8 mouse cellular contexts compared by ENCODE assay signal in the genomic region with DNA sequence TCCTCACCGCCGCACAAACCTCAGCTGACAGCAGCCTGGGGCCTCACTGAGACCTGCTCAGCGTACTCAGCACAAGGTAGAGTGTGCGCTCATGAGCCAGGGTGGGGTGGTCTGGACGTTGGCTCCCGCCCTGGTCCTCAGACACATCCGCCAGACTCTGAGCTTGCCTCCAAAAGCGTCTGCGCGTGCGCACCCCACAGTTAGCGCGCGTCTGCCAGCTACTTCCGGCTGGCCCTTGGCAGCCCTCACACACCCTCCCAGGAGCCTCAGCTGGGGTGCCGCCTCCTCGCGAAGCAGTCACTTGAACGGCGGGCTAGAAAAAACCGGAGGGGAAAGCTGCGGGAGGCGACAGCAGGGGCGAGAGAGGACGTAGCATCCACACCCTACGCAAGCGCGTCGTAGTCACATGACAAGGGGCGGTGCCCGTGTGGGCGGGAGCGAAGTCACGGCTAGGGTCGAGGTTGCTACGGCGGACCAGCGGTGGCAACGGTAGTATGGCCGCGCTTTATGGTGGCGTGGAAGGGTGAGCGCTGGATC. TPM values are rescaled to one million over a fixed set of nuclear protein-coding genes. Genes with fewer than 3 reads are reported as not detected.
DNase-seq lines count a peak whose midpoint lies in the region; ATAC-seq lines count a peak whose summit lies in the region.

Nagk (plus strand) TSS at position 223 of the 537 bp plus-strand sequence.

- peak within 1 kb of the TSS; percentile 97 for H3K27ac ChIP-seq in heart, embryonic 13.5 days (replicated peaks)
- peak within 1 kb of the TSS; percentile 96 for H3K27ac ChIP-seq in liver, embryonic 12.5 days
- peak within 1 kb of the TSS; percentile 97 for H3K27ac ChIP-seq in stomach, embryonic 15.5 days

- H3K27me3 ChIP-seq in heart, embryonic 13.5 days (replicated peaks): no peaks in the 10 kb centered on the region
- H3K27me3 ChIP-seq in liver, embryonic 12.5 days (replicated peaks): 0 out of 2 replicates have a peak, but pooled peaks cover 14% of the 10 kb centered on the region
- no peaks in the 10 kb centered on the region for H3K27me3 ChIP-seq in stomach, embryonic 15.5 days (replicated peaks)

- DNase-seq in CD4-positive helper T cell, adult 2 months (ENCODE audit: low read depth, low spot score): peak; percentile 98
- peak; percentile 87 for DNase-seq in brain, embryonic 18.5 days (ENCODE audit: low read depth, low spot score)
- DNase-seq in kidney, postnatal 10 days: peak; percentile 96
- DNase-seq in natural killer cell, adult 2 months (ENCODE audit: low spot score in 2 of 2): peak; percentile 98

- peak within 1 kb of the TSS; percentile 93 for H3K9ac ChIP-seq in heart, embryonic 13.5 days
- peak within 1 kb of the TSS; percentile 72 for H3K9ac ChIP-seq in liver, embryonic 12.5 days
- peak within 1 kb of the TSS; percentile 55 for H3K9ac ChIP-seq in stomach, embryonic 15.5 days

- peaks cover 19% of the 10 kb centered on the region for H3K4me1 ChIP-seq in heart, embryonic 13.5 days
- peaks cover 32% of the 10 kb centered on the region for H3K4me1 ChIP-seq in liver, embryonic 12.5 days
- H3K4me1 ChIP-seq in stomach, embryonic 15.5 days: peaks cover 7% of the 10 kb centered on the region; the same call in 1 of the 2 replicates

- peaks cover 24% of the 10 kb centered on the region for H3K36me3 ChIP-seq in heart, embryonic 13.5 days
- no peaks in the 10 kb centered on the region; the same call in 1 of the 2 replicates for H3K36me3 ChIP-seq in liver, embryonic 12.5 days
- H3K36me3 ChIP-seq in stomach, embryonic 15.5 days: 0 out of 2 replicates have a peak, but pooled peaks cover 3% of the 10 kb centered on the region

- no peaks in the 10 kb centered on the region for H3K9me3 ChIP-seq in heart, embryonic 13.5 days
- no peaks in the 10 kb centered on the region for H3K9me3 ChIP-seq in liver, embryonic 12.5 days (replicated peaks)
- H3K9me3 ChIP-seq in stomach, embryonic 15.5 days: no peaks in the 10 kb centered on the region

- peak within 1 kb of the TSS; percentile 85 for H3K4me3 ChIP-seq in heart, embryonic 13.5 days
- peak within 1 kb of the TSS; percentile 71 for H3K4me3 ChIP-seq in liver, embryonic 12.5 days
- peak within 1 kb of the TSS; percentile 69 for H3K4me3 ChIP-seq in stomach, embryonic 15.5 days (replicated peaks)

- peak within 1 kb of the TSS; percentile 94 for H3K4me2 ChIP-seq in heart, embryonic 13.5 days
- H3K4me2 ChIP-seq in liver, embryonic 12.5 days: peak within 1 kb of the TSS; percentile 97
- H3K4me2 ChIP-seq in stomach, embryonic 15.5 days: peak within 1 kb of the TSS; percentile 93

- ATAC-seq in erythroid progenitor cell, adult 5-6 weeks (replicated peaks; ENCODE audit: low FRiP score, poor library complexity, severe bottlenecking): peak; percentile 94
- ATAC-seq in heart, embryonic 13.5 days (ENCODE audit: extremely low read depth, insufficient number of reproducible peaks, low FRiP score, low TSS enrichment): peak; percentile 96
- ATAC-seq in liver, embryonic 12.5 days: peak; percentile 95
- ATAC-seq in stomach, embryonic 15.5 days (ENCODE audit: insufficient read depth, low FRiP score, low read depth): peak; percentile 92

- WGBS in heart, embryonic 13.5 days: under 1% methylated on average over 43 of the region's 43 CpGs
- WGBS in liver, embryonic 12.5 days (ENCODE audit: insufficient replicate concordance): under 1% methylated on average over 43 of the region's 43 CpGs
- WGBS in stomach, embryonic 15.5 days: under 1% methylated on average over 43 of the region's 43 CpGs

RNA-seq across cellular contexts. Expression of gene Nagk, which starts in this region (rescaled TPM):
- total RNA-seq in erythroid progenitor cell, adult 5-6 weeks (2015; ENCODE audit: low replicate concordance): 4.3 and 5.0 TPM in 2 replicates
- 3.6 and 4.1 TPM in 2 replicates for total RNA-seq in erythroid progenitor cell, adult 5-6 weeks (2017; ENCODE audit: low replicate concordance)
- polyA plus RNA-seq in heart, embryonic 13.5 days (2015; fragmentation: Nextera tagmentation; extraction: Ambion mirVana): 55.4 and 57.6 TPM in 2 replicates
- 13.5 and 15.8 TPM in 2 replicates for polyA plus RNA-seq in liver, embryonic 12.5 days (2016; fragmentation: Nextera tagmentation; extraction: Ambion mirVana)
- polyA plus RNA-seq in stomach, embryonic 15.5 days (2015; fragmentation: Nextera tagmentation; extraction: Ambion mirVana): 64.3 and 69.0 TPM in 2 replicates

Comparison
In these comparisons a context has a peak if more than half of its experiments do, and no peak if none do; other contexts are left out.
1. Peak in every context shown above with its lines: DNase-seq, ATAC-seq, H3K4me3 ChIP-seq and H3K27ac ChIP-seq.